Mouse (Mus musculus) stomach, postnatal 0 days (tissue): ENCODE measurements around the gene Noto. TPM values are rescaled to one million over a fixed set of nuclear protein-coding genes. Genes with fewer than 3 reads are reported as not detected.
A peak's percentile ranks its signal among the peaks of the same experiment; 100 is the strongest.

Experiments used
- ATAC-seq: fragments of 200-750 bp; cut with Nextera tagmentation; 2 replicates; pipeline ENCODE4 v1.8.0; 2017; ENCODE audit not compliant: low FRiP score, low TSS enrichment
- DNase-seq: peaks from one replicate; pipeline ENCODE4 v3.0.0-alpha.2; 2016; ENCODE audit warnings: low spot score
- H3K27ac ChIP-seq: fragments of 300-500 bp; sonication (generic); replicated peaks from 2 replicates; pipeline ENCODE4 v1.5.1; 2014; ENCODE audit warnings: mild to moderate bottlenecking, control low read depth
- H3K27me3 ChIP-seq: fragments of 300-500 bp; sonication (generic); 2 replicates; pipeline ENCODE4 v1.6.1; 2014; ENCODE audit warnings: low read length; ENCODE audit not compliant: control insufficient read depth, insufficient read depth
- H3K36me3 ChIP-seq: fragments of 300-500 bp; sonication (generic); 2 replicates; pipeline ENCODE4 v1.6.1; 2014; ENCODE audit warnings: low read length, mixed read lengths; ENCODE audit not compliant: control insufficient read depth, insufficient read depth
- H3K4me1 ChIP-seq: fragments of 300-500 bp; sonication (generic); replicated peaks from 2 replicates; pipeline ENCODE4 v1.6.1; 2014; ENCODE audit warnings: antibody characterized with exemption; ENCODE audit not compliant: control insufficient read depth, insufficient read depth
- H3K4me2 ChIP-seq: fragments of 300-500 bp; sonication (generic); replicated peaks from 2 replicates; pipeline ENCODE4 v1.6.1; 2014; ENCODE audit warnings: low read depth, mild to moderate bottlenecking, control low read depth, moderate library complexity
- H3K4me3 ChIP-seq: fragments of 300-500 bp; sonication (generic); 2 replicates; pipeline ENCODE4 v1.5.1; 2014; ENCODE audit warnings: low read depth, low read length, control low read depth
- H3K9ac ChIP-seq: fragments of 300-500 bp; sonication (generic); 2 replicates; pipeline ENCODE4 v1.6.1; 2014; ENCODE audit warnings: mild to moderate bottlenecking, low read length, control low read depth, mixed read lengths
- H3K9me3 ChIP-seq: fragments of 300-500 bp; sonication (generic); 2 replicates; pipeline ENCODE4 v1.6.1; 2016; ENCODE audit warnings: low read length; ENCODE audit not compliant: control insufficient read depth
- CTCF ChIP-seq: IDR thresholded peaks from 2 replicates; pipeline ENCODE4 v1.5.1; 2016; ENCODE audit warnings: antibody characterized with exemption, low read depth, mild to moderate bottlenecking, moderate library complexity
- EP300 ChIP-seq: optimal IDR thresholded peaks from 2 replicates; pipeline ENCODE3; 2016; ENCODE audit warnings: antibody characterized with exemption
- WGBS: fragments of 180-500 bp; shearing (Covaris S2); extraction: QIAGEN DNeasy Blood & Tissue Kit; methylation state at CpG from one replicate; pipeline ENCODE4 v1.1.7; 2014; 5-methylcytosine and 5-hydroxymethylcytosine counted together
- polyA plus RNA-seq: library from polyadenylated mRNA; unstranded; fragments of >200 nt; fragmentation: Nextera tagmentation; extraction: Ambion mirVana; gene quantifications from 2 replicates; pipeline ENCODE4 v1.2.1, GENCODE M21; 2015

Noto gene
- polyA plus RNA-seq: not detected in 2 replicates

DNA sequence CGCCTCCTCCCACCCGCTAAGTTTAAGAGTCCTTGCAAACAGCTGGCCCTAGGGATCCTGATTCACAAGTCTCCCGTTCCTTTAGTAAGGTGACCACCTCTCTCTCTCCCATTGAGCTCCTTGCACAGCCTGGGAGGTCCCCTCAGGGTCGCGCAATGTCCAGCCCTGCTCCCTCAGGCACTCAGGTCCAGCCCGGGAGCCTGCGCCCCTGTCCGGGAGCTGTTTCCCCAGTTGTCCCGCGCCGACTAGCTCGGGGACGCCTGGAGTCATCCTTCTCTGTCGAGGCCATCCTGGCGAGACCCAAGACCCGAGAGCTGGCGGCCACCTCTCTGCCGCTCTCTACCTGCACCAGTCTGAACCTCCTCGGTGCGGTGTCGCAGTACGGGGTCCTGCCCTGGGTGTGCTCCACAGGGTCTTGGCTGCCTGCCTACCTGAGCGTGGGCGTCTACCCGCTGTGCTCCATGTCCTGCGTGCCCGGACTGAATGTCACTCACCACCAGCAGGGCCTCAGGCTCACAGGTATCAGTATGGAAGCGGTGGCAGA is at the start of gene Noto:
Noto (plus strand) TSS at position 51 of the 544 bp plus-strand sequence.
- Histone ChIP-seq H3K36me3 (no peaks in the 10 kb centered on the region), H3K4me3 (no peak within 1 kb of the TSS), H3K27me3 (no peaks in the 10 kb centered on the region), H3K27ac (no peak within 1 kb of the TSS), H3K9me3 (no peaks in the 10 kb centered on the region), H3K4me1 (no peaks in the 10 kb centered on the region), H3K9ac (no peak within 1 kb of the TSS), H3K4me2 (no peak within 1 kb of the TSS)
- DNase-seq (no peak), ATAC-seq (peak; percentile 55; the same call in 1 of the 2 replicates)
- no peak for TF ChIP-seq CTCF
- TF ChIP-seq EP300: no peak
- WGBS: 15% methylated on average over 28 of the region's 28 CpGs

GRCm38 (mm10) chr6:85373951-85374733 is 49.5 kb upstream of the Noto start, which contains the start of gene Rab11fip5:
Gene Rab11fip5 (minus strand): TSS chr6:85374634.
- Histone ChIP-seq H3K27ac (peak within 1 kb of the TSS; percentile 77), H3K9ac (peak within 1 kb of the TSS; percentile 86), H3K9me3 (no peaks in the 10 kb centered on the region), H3K27me3 (no peaks in the 10 kb centered on the region), H3K4me2 (peak within 1 kb of the TSS; percentile 95), H3K4me3 (peak within 1 kb of the TSS; percentile 81), H3K4me1 (peaks cover 7% of the 10 kb centered on the region; the same call in 1 of the 2 replicates), H3K36me3 (no peaks in the 10 kb centered on the region)
- no peak for TF ChIP-seq EP300
- TF ChIP-seq CTCF: no peak
- ATAC-seq: peak; percentile 17
- DNase-seq: peak; percentile 47
- 1% methylated on average over 77 of the region's 80 CpGs for WGBS

- H3K4me2 ChIP-seq: peak overlapping the region; percentile 95
- TF ChIP-seq CTCF (no peak), EP300 (no peak)
- H3K27ac ChIP-seq: peak overlapping the region; percentile 35; the same call in 1 of the 2 replicates
- WGBS: under 1% methylated on average over 19 of the region's 19 CpGs
- ATAC-seq (peak; percentile 97), DNase-seq (peak; percentile 98)
- H3K4me1 ChIP-seq: peaks cover 3% of the 10 kb centered on the region; the same call in 1 of the 2 replicates
- H3K36me3 ChIP-seq: no peaks in the 10 kb centered on the region
- H3K27me3 ChIP-seq: no peaks in the 10 kb centered on the region
- H3K9ac ChIP-seq: peak overlapping the region; percentile 58
- H3K9me3 ChIP-seq: no peaks in the 10 kb centered on the region
- peak overlapping the region; percentile 81 for H3K4me3 ChIP-seq
These were observed 49.0 kb upstream of the Noto start for GRCm38 (mm10) chr6:85374734-85375114.

DNA sequence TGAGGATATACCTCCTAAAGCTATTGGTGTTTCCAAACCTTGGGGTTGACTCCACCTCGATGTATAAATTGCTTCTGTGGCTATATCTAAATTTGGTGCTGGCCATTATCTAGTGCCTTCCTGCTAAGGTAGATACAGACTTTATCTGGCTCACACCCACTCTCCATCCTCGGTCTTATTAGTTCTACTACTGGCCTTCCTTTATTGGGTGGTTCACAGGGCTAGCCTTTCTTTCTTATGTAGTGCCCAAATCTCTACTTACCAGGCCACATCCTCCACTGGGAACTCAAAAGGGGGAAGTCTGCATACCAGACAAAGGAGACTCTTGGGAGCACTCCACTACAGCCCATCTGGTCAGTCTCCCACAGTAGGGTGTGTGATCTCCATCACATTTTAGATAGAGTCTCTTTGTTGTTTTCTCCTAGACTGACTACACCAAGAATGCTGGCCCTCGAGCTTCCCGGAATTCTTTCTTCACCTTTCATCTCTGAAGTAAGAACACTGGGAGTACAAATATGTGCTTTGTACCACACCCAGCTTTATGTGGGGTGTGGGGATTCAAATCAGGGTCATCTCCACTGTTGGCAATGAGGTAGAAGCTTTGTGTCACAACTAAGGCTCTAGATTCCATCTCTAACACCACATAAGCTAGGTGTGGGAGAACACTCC is 46.5 kb upstream of the Noto start:
- Histone ChIP-seq H3K27me3 (no peaks in the 10 kb centered on the region), H3K36me3 (no peaks in the 10 kb centered on the region), H3K9ac (no peak overlapping the region), H3K4me2 (no peak overlapping the region), H3K4me1 (peaks cover 2% of the 10 kb centered on the region; the same call in 1 of the 2 replicates), H3K4me3 (no peak overlapping the region), H3K27ac (no peak overlapping the region), H3K9me3 (no peaks in the 10 kb centered on the region)
- 57% methylated on average over 4 of the region's 4 CpGs for WGBS
- DNase-seq (no peak), ATAC-seq (no peak)
- TF ChIP-seq EP300 (no peak), CTCF (no peak)

DNA sequence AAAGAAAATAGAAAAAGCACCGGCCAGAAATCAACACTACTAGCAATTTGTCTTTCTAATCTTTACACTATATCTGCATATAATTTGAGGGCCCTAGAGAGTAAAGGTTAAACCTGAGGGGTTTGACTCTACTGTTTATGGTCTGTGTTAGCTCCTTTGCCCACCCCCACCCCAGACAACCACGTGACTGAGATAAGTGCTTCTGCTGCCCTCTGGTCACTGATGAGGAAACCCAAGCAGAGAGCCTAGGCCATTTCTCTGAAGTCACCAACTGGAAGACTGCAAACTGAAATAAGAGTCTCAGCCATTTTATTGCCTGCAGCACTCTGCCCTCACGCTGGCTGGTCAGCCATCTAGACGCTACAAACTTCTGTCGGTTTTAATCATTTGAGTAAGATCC is 45.8 kb upstream of the Noto start:
- Histone ChIP-seq H3K27ac (no peak overlapping the region), H3K9ac (no peak overlapping the region), H3K9me3 (no peaks in the 10 kb centered on the region), H3K4me2 (no peak overlapping the region), H3K4me1 (no peaks in the 10 kb centered on the region), H3K36me3 (no peaks in the 10 kb centered on the region), H3K4me3 (no peak overlapping the region), H3K27me3 (no peaks in the 10 kb centered on the region)
- TF ChIP-seq EP300 (no peak), CTCF (no peak)
- WGBS: 58% methylated on average over 5 of the region's 5 CpGs
- ATAC-seq (no peak), DNase-seq (no peak)
